Mouse (Mus musculus): Measurements from ENCODE around the gene Cldn7. TPM values are rescaled to one million over a fixed set of nuclear protein-coding genes. Genes with fewer than 3 reads are reported as not detected.
"Not testable (repeated sequence)": the region's sequence is repeated elsewhere in the genome, so short reads cannot be mapped to it uniquely, and the experiment has no call there.

Cldn7 gene
- total RNA-seq, 1 experiment from 2014 or later = 0.52 TPM

DNA sequence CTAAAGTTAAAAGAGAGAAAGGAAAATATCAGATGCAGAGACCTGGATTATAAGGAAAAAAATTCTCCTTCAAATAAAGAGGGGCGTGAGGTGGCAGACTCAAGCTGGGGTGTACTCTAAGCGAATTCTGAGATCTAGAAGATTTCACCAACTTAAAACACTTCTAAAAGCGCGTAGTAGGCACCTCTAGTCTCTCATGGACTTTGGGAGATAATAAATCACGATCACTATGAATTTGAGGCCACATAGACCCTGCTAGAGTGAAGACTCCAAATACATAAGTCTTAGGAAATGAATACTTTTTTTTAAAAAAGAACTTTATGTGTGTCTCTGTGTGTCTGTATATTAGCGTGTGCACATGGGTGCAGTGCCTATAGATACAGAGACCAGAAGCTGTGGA lies 51.1 kb downstream of the Cldn7 start:
- no peak for DNase-seq

DNA sequence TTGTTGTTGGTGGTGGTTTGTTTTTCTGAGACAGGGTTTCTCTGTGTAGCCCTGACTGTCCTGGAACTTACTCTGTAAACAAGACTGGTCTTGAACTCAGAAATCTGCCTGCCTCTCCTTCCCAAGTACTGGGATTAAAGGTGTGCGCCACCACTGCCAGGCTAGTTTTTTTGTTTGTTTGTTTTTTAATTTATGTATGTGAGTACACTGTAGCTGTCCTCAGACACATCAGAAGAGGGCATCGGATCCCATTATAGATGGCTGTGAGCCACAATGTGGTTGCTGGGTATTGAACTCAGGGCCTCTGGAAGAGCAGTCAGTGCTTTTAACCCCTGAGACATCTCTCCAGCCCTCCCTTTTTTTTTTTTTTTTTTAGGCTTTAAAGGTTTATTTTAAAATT lies 51.6 kb downstream of the Cldn7 start:
- not testable (repeated sequence) for DNase-seq

GRCm38 (mm10) chr11:70016669-70017068 lies 52.1 kb downstream of the Cldn7 start, which contains the start of gene Dlg4:
Gene Dlg4 (plus strand): TSS chr11:70016942.
- no peak for DNase-seq

DNA sequence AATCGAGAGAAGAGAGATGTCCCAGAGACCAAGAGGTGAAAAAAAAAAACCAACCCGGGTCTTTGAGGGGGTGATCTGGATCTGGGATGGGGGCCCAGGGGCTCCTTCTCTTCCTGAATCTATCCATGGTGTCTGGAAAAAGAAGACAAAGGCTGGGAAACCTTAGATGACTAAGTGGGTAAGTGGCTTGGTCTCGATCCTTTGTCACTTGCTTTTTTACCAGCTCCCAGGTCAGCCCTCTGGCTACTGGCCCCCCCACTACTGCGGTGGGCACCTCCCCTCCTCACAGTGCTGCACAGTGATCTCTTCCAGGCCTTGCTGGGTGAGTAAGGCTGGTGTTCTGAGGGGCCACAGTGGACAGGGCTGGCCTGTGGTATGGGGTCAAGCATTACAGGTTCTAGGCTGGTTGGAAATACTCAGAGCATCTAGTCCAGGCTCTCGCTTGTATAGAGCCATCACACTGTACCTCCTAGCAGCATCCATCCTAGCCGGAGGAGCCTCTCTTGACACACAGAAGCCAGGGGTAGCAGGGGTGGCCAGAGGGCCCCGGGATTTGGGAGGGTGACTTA lies 52.7 kb downstream of the Cldn7 start:
- no peak for DNase-seq

Small RNA genes lying within 50 kb of the gene (microRNA-seq; reads per million reads assigned to microRNA genes)
- 0 to 0.36 reads per million in 2 experiments for gene Gm44349
- gene Mir324 = 2,538 to 2,683 reads per million in 2 experiments

Other genes with a start within 250 kb of the Cldn7 start
- gene Polr2a, start 206.1 kb upstream of the Cldn7 start, total RNA-seq (2021) = 98.5 and 101 TPM in 2 replicates
- not detected in 2 replicates for gene Slc35g3, start 202.8 kb upstream of the Cldn7 start, total RNA-seq (2021)
- 39.5 and 65.8 TPM in 2 replicates for gene Zbtb4, start 198.9 kb upstream of the Cldn7 start, total RNA-seq (2021)
- gene Chrnb1, start 168.8 kb upstream of the Cldn7 start, total RNA-seq (2021) = 1.8 and 2.4 TPM in 2 replicates
- 3.6 and 3.9 TPM in 2 replicates for gene Fgf11, start 162.9 kb upstream of the Cldn7 start, total RNA-seq (2021)
- gene Tmem102, start 159.2 kb upstream of the Cldn7 start, total RNA-seq (2021) = not detected in 2 replicates
- gene Gm39566, start 149.5 kb upstream of the Cldn7 start, total RNA-seq (2021) = not detected in 2 replicates
- gene Spem2, start 146.3 kb upstream of the Cldn7 start, total RNA-seq (2021) = not detected in 2 replicates
- not detected in 2 replicates for gene Spem1, start 142.6 kb upstream of the Cldn7 start, total RNA-seq (2021)
- 18.6 and 19.7 TPM in 2 replicates for gene Nlgn2, start 127.0 kb upstream of the Cldn7 start, total RNA-seq (2021)
- 149 and 152 TPM in 2 replicates for gene Tmem256, start 126.3 kb upstream of the Cldn7 start, total RNA-seq (2021)
- 43.8 and 52.9 TPM in 2 replicates for gene Plscr3, start 118.4 kb upstream of the Cldn7 start, total RNA-seq (2021)
- not detected in 2 replicates for gene Tnk1, start 106.0 kb upstream of the Cldn7 start, total RNA-seq (2021)
- not detected in 2 replicates for gene Tmem95, start 86.8 kb upstream of the Cldn7 start, total RNA-seq (2021)
- 4.4 and 4.9 TPM in 2 replicates for gene Kctd11, start 83.4 kb upstream of the Cldn7 start, total RNA-seq (2021)
- 0.30 TPM in 1 of 2 replicates, not detected in the other for gene Acap1, start 69.2 kb upstream of the Cldn7 start, total RNA-seq (2021)
- 1.2 and 2.6 TPM in 2 replicates for gene 2810408A11Rik, start 63.8 kb upstream of the Cldn7 start, total RNA-seq (2021)
- gene Neurl4, start 63.7 kb upstream of the Cldn7 start, total RNA-seq (2021) = 52.4 and 55.5 TPM in 2 replicates
- 62.5 and 70.2 TPM in 2 replicates for gene Gps2, start 50.9 kb upstream of the Cldn7 start, total RNA-seq (2021)
- 542 and 558 TPM in 2 replicates for gene Eif5a, start 42.8 kb upstream of the Cldn7 start, total RNA-seq (2021)
- 14.1 and 14.8 TPM in 2 replicates for gene Ybx2, start 29.0 kb upstream of the Cldn7 start, total RNA-seq (2021)
- 42.6 and 48.6 TPM in 2 replicates for gene Slc2a4, start 16.6 kb upstream of the Cldn7 start, total RNA-seq (2021)
- 123 and 141 TPM in 2 replicates for gene Ctdnep1, start 16.4 kb downstream of the Cldn7 start, total RNA-seq (2021)
- gene Elp5, start 17.7 kb downstream of the Cldn7 start, total RNA-seq (2021) = 71.1 and 76.1 TPM in 2 replicates
- gene Gabarap, start 26.4 kb downstream of the Cldn7 start, total RNA-seq (2021) = 406 and 407 TPM in 2 replicates
- 55.7 and 64.6 TPM in 2 replicates for gene Phf23, start 31.0 kb downstream of the Cldn7 start, total RNA-seq (2021)
- 19.6 and 22.3 TPM in 2 replicates for gene Dvl2, start 35.8 kb downstream of the Cldn7 start, total RNA-seq (2021)
- 391 and 422 TPM in 2 replicates for gene Acadvl, start 50.6 kb downstream of the Cldn7 start, total RNA-seq (2021)
- gene Dlg4, start 52.2 kb downstream of the Cldn7 start, total RNA-seq (2021) = 30.7 and 31.0 TPM in 2 replicates
- 0.91 and 3.4 TPM in 2 replicates for gene Asgr1, start 89.3 kb downstream of the Cldn7 start, total RNA-seq (2021)
- gene Asgr2, start 127.9 kb downstream of the Cldn7 start, total RNA-seq (2021) = 2.9 and 4.1 TPM in 2 replicates
- 2.2 and 2.6 TPM in 2 replicates for gene Mgl2, start 165.6 kb downstream of the Cldn7 start, total RNA-seq (2021)
- 0.81 and 2.0 TPM in 2 replicates for gene Clec10a, start 191.4 kb downstream of the Cldn7 start, total RNA-seq (2021)
- 2.4 TPM in 1 of 2 replicates, not detected in the other for gene Slc16a11, start 248.0 kb downstream of the Cldn7 start, total RNA-seq (2021)